Mouse (Mus musculus) heart, postnatal 10 days (tissue): ENCODE data around the gene Pou3f3. TPM values are rescaled to one million over a fixed set of nuclear protein-coding genes. Genes with fewer than 3 reads are reported as not detected.

ENCODE experiments used
- DNase-seq, 2 experiments: peaks; one replicate each; pipeline ENCODE4 v3.0.0; 2021
- intact Hi-C: fragments of 180-260 bp; cut with DNase I; formaldehyde crosslinking; loops from one replicate; pipeline ENCODE4 v1.15.1; 2025
- total RNA-seq, 2 experiments: library from RNA; stranded (reverse); gene quantifications; 2 replicates each; pipeline ENCODE4 v1.2.3; 2021

The Pou3f3 gene
- total RNA-seq, 2 experiments from 2014 or later = not detected

DNA sequence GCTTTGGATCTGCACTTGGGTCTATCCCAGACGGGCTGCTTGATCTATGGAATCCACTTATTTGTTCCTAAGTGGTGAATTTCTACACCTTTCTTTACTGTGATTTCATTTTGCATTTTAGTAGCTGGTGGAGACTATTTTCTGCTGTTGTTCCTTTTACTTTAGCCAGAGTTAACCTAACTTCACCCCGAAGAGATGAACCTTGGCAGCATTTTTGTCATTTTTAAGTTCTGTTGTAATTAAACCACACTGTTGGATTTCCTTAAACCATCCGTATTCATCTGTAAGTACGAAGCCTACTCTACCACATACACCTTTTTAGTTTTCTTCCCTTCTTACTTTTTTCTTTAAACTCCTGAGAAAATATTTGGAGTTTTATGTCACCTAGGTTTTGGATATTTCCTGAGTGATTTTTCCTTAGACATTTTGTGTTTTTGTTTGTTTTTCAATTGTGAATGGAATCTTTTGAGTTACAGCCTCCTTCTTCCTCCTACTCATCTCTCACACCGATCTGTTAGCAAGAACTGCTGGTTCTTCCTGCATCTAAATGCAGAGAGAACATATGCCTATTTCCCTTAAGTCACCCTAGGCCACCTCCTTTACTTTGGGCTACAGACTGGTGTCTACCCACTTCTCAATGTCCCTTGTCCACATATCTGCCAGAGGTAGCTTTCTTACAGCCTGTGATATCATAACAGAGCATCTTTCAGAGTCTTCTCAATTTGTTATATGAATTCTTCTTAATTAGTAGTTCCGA is 54.1 kb downstream of the Pou3f3 start:
- DNase-seq = no peak
- intact Hi-C loops = no loop called here

Other genes starting within 250 kb of the Pou3f3 start
- gene Mrps9, start 155.5 kb downstream of the Pou3f3 start, total RNA-seq = 10 to 100 TPM; 92.7 to 96.9 TPM